Mouse (Mus musculus) kidney, adult 2 months (tissue): ENCODE measurements around the gene Chd6.

Source experiments
- CTCF ChIP-seq: fragments of 200-500 bp; conservative IDR thresholded peaks from 2 replicates; pipeline ENCODE4 v1.5.1; 2011; ENCODE audit warnings: low read depth, mild to moderate bottlenecking, control low read depth, low read length, moderate library complexity, mixed read lengths; ENCODE audit not compliant: insufficient read depth, insufficient read length
- POLR2A ChIP-seq: fragments of 200-500 bp; IDR thresholded peaks from one replicate; pipeline ENCODE4 v1.6.1; 2011; ENCODE audit warnings: low read depth, low read length, control low read depth

GRCm38 (mm10) chr2:160933890-160934289 lies 175.0 kb downstream of the Chd6 start:
- TF ChIP-seq POLR2A (no peak), CTCF (no peak)
